Mouse (Mus musculus) stomach, embryonic 16.5 days (tissue): Measurements from ENCODE around the gene Grap2. TPM values are rescaled to one million over a fixed set of nuclear protein-coding genes. Genes with fewer than 3 reads are reported as not detected.
A peak's percentile ranks its signal among the peaks of the same experiment; 100 is the strongest.

Experiments
- ATAC-seq: fragments of 200-750 bp; cut with Nextera tagmentation; 2 replicates; pipeline ENCODE4 v1.8.0; 2017; ENCODE audit warnings: moderate number of reproducible peaks, moderate TSS enrichment; ENCODE audit not compliant: insufficient read depth, low FRiP score
- H3K27ac ChIP-seq: fragments of 300-500 bp; sonication (generic); 2 replicates; pipeline ENCODE4 v1.5.1; 2014; ENCODE audit warnings: low read length
- H3K27me3 ChIP-seq: fragments of 300-500 bp; sonication (generic); 2 replicates; pipeline ENCODE4 v1.6.1; 2014; ENCODE audit warnings: low read length, control low read depth, mixed read lengths; ENCODE audit not compliant: control insufficient read depth, insufficient read depth
- H3K36me3 ChIP-seq: fragments of 300-500 bp; sonication (generic); 2 replicates; pipeline ENCODE4 v1.6.1; 2014; ENCODE audit warnings: low read length; ENCODE audit not compliant: control insufficient read depth, insufficient read depth
- H3K4me1 ChIP-seq: fragments of 300-500 bp; sonication (generic); 2 replicates; pipeline ENCODE4 v1.6.1; 2014; ENCODE audit warnings: low read length, control low read depth, mixed read lengths; ENCODE audit not compliant: control insufficient read depth, insufficient read depth
- H3K4me2 ChIP-seq: fragments of 300-500 bp; sonication (generic); 2 replicates; pipeline ENCODE4 v1.6.1; 2014; ENCODE audit warnings: low read depth, low read length, mixed read lengths
- H3K4me3 ChIP-seq: fragments of 300-500 bp; sonication (generic); replicated peaks from 2 replicates; pipeline ENCODE4 v1.5.1; 2014; ENCODE audit warnings: mild to moderate bottlenecking, low read length
- H3K9ac ChIP-seq: fragments of 300-500 bp; sonication (generic); 2 replicates; pipeline ENCODE4 v1.6.1; 2014; ENCODE audit warnings: low read length
- H3K9me3 ChIP-seq: fragments of 300-500 bp; sonication (generic); replicated peaks from 2 replicates; pipeline ENCODE4 v1.6.1; 2016; ENCODE audit warnings: low read length, control low read depth; ENCODE audit not compliant: control insufficient read depth
- WGBS: fragments of 180-500 bp; shearing (Covaris S2); extraction: QIAGEN DNeasy Blood & Tissue Kit; methylation state at CpG from one replicate; pipeline ENCODE4 v1.1.7; 2014; 5-methylcytosine and 5-hydroxymethylcytosine counted together
- polyA plus RNA-seq: library from polyadenylated mRNA; unstranded; fragments of >200 nt; fragmentation: Nextera tagmentation; extraction: Ambion mirVana; gene quantifications from 2 replicates; pipeline ENCODE4 v1.2.1, GENCODE M21; 2015

Grap2 gene
- polyA plus RNA-seq, 1 experiment from 2014 or later = 1.3 TPM

- Histone ChIP-seq H3K9ac (no peak overlapping the region), H3K4me1 (peaks cover 61% of the 10 kb centered on the region), H3K9me3 (no peaks in the 10 kb centered on the region), H3K4me2 (no peak overlapping the region), H3K27me3 (no peaks in the 10 kb centered on the region), H3K4me3 (no peak overlapping the region), H3K36me3 (no peaks in the 10 kb centered on the region), H3K27ac (peak overlapping the region; percentile 59; the same call in 1 of the 2 replicates)
- 42% methylated on average over 7 of the region's 7 CpGs for WGBS
- ATAC-seq = peak; percentile 47
These were observed 108.1 kb downstream of the Grap2 start for GRCm38 (mm10) chr15:80680347-80681030.

GRCm38 (mm10) chr15:80681466-80681881 lies 109.1 kb downstream of the Grap2 start:
- Histone ChIP-seq H3K9ac (0 out of 2 replicates have a peak overlapping the region, but pooled peaks have one; percentile 12), H3K4me1 (peaks cover 62% of the 10 kb centered on the region), H3K36me3 (no peaks in the 10 kb centered on the region), H3K27ac (peak overlapping the region; percentile 43; the same call in 1 of the 2 replicates), H3K4me3 (no peak overlapping the region), H3K9me3 (no peaks in the 10 kb centered on the region), H3K4me2 (no peak overlapping the region), H3K27me3 (no peaks in the 10 kb centered on the region)
- 66% methylated on average over 4 of the region's 4 CpGs for WGBS
- no peak for ATAC-seq

GRCm38 (mm10) chr15:80682343-80682742 lies 109.9 kb downstream of the Grap2 start:
- no peaks in the 10 kb centered on the region for H3K9me3 ChIP-seq
- no peak overlapping the region for H3K4me3 ChIP-seq
- 66% methylated on average over 8 of the region's 8 CpGs for WGBS
- no peak overlapping the region for H3K9ac ChIP-seq
- H3K36me3 ChIP-seq = no peaks in the 10 kb centered on the region
- peaks cover 62% of the 10 kb centered on the region for H3K4me1 ChIP-seq
- no peaks in the 10 kb centered on the region for H3K27me3 ChIP-seq
- no peak for ATAC-seq
- peak overlapping the region; percentile 7; the same call in 1 of the 2 replicates for H3K4me2 ChIP-seq
- H3K27ac ChIP-seq = peak overlapping the region; percentile 73

GRCm38 (mm10) chr15:80683151-80683550 lies 110.8 kb downstream of the Grap2 start:
- Histone ChIP-seq H3K9ac (no peak overlapping the region), H3K36me3 (no peaks in the 10 kb centered on the region), H3K4me1 (peaks cover 62% of the 10 kb centered on the region), H3K27ac (peak overlapping the region; percentile 73), H3K9me3 (no peaks in the 10 kb centered on the region), H3K4me2 (peak overlapping the region; percentile 26; the same call in 1 of the 2 replicates), H3K27me3 (no peaks in the 10 kb centered on the region), H3K4me3 (no peak overlapping the region)
- peak; percentile 85 for ATAC-seq
- 64% methylated on average over 6 of the region's 6 CpGs for WGBS

- H3K27me3 ChIP-seq = no peaks in the 10 kb centered on the region
- 65% methylated on average over 3 of the region's 3 CpGs for WGBS
- peak overlapping the region; percentile 73 for H3K27ac ChIP-seq
- H3K4me2 ChIP-seq = no peak overlapping the region
- ATAC-seq = no peak
- H3K36me3 ChIP-seq = no peaks in the 10 kb centered on the region
- H3K4me3 ChIP-seq = no peak overlapping the region
- no peak overlapping the region for H3K9ac ChIP-seq
- peaks cover 57% of the 10 kb centered on the region for H3K4me1 ChIP-seq
- H3K9me3 ChIP-seq = no peaks in the 10 kb centered on the region
These were observed 111.6 kb downstream of the Grap2 start for GRCm38 (mm10) chr15:80683990-80684389.

GRCm38 (mm10) chr15:80684786-80685602 lies 112.6 kb downstream of the Grap2 start:
- 38% methylated on average over 8 of the region's 8 CpGs for WGBS
- Histone ChIP-seq H3K4me3 (no peak overlapping the region), H3K4me1 (peaks cover 48% of the 10 kb centered on the region), H3K27ac (no peak overlapping the region), H3K9me3 (no peaks in the 10 kb centered on the region), H3K9ac (no peak overlapping the region), H3K27me3 (no peaks in the 10 kb centered on the region), H3K36me3 (no peaks in the 10 kb centered on the region), H3K4me2 (no peak overlapping the region)
- no peak for ATAC-seq

GRCm38 (mm10) chr15:80685603-80685895 lies 113.2 kb downstream of the Grap2 start:
- Histone ChIP-seq H3K4me3 (no peak overlapping the region), H3K4me1 (peaks cover 43% of the 10 kb centered on the region), H3K9ac (no peak overlapping the region), H3K4me2 (no peak overlapping the region), H3K9me3 (no peaks in the 10 kb centered on the region), H3K27ac (no peak overlapping the region), H3K27me3 (no peaks in the 10 kb centered on the region), H3K36me3 (no peaks in the 10 kb centered on the region)
- 44% methylated on average over 7 of the region's 7 CpGs for WGBS
- ATAC-seq = no peak

GRCm38 (mm10) chr15:80688536-80688935 lies 116.1 kb downstream of the Grap2 start:
- no peak for ATAC-seq
- WGBS = 60% methylated on average over 7 of the region's 7 CpGs

GRCm38 (mm10) chr15:80693492-80693891 lies 121.1 kb downstream of the Grap2 start:
- WGBS = 59% methylated on average over 3 of the region's 3 CpGs
- H3K9me3 ChIP-seq = no peaks in the 10 kb centered on the region
- ATAC-seq = no peak

More at GRCm38 (mm10) chr15:80688536-80688935, 116.1 kb downstream of the Grap2 start:
- Histone ChIP-seq H3K27ac (no peak overlapping the region), H3K4me1 (peaks cover 19% of the 10 kb centered on the region), H3K9ac (no peak overlapping the region), H3K36me3 (no peaks in the 10 kb centered on the region), H3K4me3 (no peak overlapping the region), H3K27me3 (no peaks in the 10 kb centered on the region), H3K9me3 (no peaks in the 10 kb centered on the region), H3K4me2 (no peak overlapping the region)

More at GRCm38 (mm10) chr15:80693492-80693891, 121.1 kb downstream of the Grap2 start:
- Histone ChIP-seq H3K36me3 (no peaks in the 10 kb centered on the region), H3K4me3 (no peak overlapping the region), H3K27ac (no peak overlapping the region), H3K4me1 (0 out of 2 replicates have a peak, but pooled peaks cover 2% of the 10 kb centered on the region), H3K9ac (no peak overlapping the region), H3K27me3 (no peaks in the 10 kb centered on the region), H3K4me2 (no peak overlapping the region)
